Mouse (Mus musculus): Measurements from ENCODE around the gene Fam186b.

The Fam186b gene

DNA sequence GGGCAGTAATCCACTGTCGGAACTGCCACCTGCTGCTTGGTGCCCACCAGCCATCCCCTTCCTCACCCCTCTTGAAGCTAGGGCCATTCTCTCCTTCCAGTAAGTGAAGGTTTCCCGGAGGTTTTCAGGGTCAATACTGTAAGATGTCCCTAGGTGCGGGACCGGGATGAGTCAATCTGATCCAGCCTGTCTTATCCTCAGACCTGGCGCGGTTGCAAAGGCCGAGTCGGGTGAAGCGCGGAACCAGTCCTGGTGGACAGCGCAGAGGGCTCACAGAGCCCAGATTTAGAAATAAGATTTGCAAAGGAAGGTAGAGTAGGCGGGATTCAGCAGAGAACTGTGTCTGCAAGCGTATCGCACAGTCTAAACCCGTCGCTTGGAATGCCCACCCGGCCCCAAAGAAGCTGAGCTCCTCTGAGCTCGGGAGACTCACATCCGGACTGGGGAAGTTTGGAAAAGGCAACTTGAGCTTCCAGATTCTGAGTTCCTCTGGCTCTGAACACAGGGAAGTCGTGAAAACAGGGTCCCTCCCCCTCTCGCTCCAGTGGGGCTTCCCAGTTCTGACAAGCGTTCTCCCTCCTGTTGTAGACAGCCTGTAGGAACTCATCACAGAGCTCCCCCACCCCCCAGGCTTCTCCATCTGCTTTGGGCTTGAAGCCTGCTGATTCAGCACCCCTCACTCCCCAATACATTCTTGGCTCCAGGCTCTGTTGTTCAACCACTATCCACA lies 70.4 kb downstream of the Fam186b start:
- no peak for DNase-seq (ENCODE audit: extremely low read depth, low read depth)

DNA sequence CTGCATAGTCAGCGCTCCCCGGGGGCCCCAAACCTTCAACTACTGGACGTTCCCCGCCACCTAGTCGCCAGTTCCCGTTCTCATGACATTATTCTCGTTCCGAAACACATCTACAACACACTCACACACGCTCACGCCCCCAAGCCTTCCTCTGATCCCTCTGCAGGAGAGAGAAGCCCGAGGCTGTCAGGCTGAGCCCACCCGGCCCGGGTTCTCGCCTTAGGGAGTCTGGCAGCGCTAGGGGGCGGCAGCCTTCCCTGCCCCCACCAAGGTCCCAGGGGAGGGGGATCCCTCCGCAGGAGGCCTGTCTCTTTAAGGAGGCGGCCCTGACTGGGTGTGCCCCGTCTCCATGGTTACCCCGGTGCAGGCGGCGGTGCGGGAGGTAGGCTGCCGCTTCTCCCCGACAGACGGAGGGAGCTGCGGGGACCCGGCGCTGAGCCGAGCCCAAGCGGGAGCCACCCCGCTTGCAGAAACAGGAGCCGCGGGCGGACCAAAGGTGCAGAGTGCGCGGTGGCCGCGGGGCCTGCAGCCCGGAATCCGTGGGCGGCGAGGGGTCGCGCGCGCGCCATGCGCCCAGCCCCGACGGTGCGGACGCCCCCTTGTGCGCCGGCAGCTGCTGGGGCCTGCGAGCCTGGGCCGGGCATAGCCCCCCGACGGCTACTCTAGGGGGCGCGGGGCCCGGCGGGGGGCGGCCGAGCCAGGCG lies 71.3 kb downstream of the Fam186b start, which contains the start of gene Kcnh3:
Gene Kcnh3, plus strand, starts transcription at position 654 of the 704 bp plus-strand sequence.
- peak; percentile 67 for DNase-seq (ENCODE audit: extremely low read depth, low read depth)

DNA sequence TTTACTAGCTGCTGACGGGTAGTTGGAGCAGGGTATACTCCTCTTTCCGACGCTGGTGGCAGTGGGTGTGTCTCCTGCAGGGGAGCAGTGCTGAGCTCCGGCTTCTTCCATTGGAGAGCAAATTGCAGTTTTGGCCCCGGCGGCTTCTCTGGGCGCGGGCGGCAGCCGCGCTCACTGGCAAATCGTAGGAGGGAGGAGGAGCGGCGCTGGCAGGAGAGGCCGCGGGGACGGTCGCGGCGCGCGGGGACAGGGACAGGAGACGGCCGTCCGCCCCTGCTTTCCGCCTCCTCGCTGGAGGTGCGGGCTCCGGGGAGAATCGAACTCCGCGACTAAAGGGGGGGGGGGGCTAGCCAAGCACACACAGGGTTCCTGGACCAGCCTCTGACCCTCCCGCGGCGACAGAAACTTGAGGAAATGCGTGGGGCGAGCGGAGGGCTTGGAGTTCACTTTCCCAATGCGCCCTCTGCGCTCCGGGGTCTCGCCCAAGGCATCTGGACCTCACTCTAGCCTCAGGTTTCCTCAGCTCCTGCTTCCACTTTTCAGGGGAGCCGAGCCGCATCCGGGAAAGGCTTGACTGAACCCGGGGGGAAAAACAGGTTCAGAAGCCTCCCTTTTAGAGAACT lies 72.0 kb downstream of the Fam186b start:
- peak; percentile 62 for DNase-seq (ENCODE audit: extremely low read depth, low read depth)

DNA sequence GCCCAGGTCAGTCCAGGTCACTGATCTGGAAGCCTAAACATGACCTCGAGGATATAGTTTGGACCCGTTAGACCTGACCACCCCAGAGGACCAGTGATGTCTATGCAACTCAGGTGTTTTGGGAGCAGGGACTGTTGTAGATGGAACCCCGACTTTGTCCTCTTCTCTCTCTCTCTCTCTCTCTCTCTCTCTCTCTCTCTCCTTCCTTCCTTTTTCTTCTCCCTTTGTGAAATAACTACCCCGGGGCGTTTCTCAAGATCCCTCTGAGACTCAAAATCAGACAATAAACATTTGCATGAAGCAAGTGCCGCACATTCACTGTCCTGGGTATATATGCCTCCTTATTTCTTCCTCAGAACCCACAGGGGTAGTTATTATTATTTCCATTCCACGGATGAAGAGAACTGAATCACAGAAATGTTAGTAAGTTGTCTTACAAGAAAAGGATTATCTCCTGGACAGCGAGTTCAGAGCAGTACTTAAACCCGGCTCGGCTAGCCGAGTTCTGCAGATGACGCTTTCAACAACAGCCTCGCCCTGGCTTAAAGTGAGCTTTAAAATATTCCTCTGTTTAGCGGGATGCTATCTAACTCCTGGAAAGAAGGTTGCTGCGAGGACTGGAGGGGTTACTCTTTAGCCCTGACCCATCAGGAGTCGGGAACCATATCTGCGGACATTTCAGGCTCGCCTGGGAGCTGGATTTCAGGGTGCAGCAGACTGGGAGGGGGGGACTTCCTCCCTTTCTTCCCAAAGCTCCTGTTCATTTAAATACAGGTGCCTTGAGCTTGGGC lies 72.7 kb downstream of the Fam186b start:
- DNase-seq (ENCODE audit: extremely low read depth, low read depth): no peak

DNA sequence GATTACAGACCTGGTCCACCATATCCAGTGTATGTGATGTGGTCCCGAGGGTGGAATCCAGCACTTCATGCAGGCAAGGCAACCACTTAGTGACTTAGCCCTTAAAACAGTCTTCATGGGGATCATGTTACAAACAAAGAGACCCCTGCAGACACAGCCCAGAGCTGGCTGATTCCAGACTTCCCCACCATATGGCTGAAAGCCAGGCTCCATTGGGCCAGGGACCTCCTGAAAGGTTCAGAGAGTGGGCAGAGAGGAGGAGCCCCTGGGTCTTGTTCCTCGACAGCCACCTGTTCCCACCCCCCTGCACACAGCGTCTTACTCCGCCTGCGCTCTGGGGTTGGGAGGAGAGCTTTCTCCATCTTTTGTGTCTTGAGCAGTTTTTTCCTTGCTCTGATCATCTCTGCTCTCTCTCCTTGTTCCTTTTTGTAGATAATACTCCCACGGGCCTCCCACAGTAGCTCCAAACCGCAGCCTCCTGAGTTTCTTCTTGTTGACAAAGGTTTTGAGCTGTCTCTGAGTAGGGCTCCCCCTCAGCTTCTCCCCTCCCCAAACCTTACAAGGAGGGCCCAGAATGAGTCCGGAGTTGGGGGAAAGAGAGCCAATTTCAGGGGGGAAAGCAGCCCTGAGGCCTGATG lies 74.3 kb downstream of the Fam186b start:
- DNase-seq (ENCODE audit: extremely low read depth, low read depth): no peak

Measured in MEL-GATA-1-ER (cell line).